Mouse (Mus musculus) ES-E14 (cell line): ENCODE measurements around the gene Gng13.
A peak's percentile ranks its signal among the peaks of the same experiment; 100 is the strongest.

Experiments
- CHD2 ChIP-seq: IDR thresholded peaks from 2 replicates; pipeline ENCODE4 v1.6.1; 2014; ENCODE audit warnings: mild to moderate bottlenecking, low read depth, low read length, inconsistent platforms
- HCFC1 ChIP-seq: IDR thresholded peaks from 2 replicates; pipeline ENCODE4 v1.6.1; 2012; ENCODE audit warnings: low read length, inconsistent platforms, borderline replicate concordance; ENCODE audit not compliant: insufficient read depth
- ZC3H11A ChIP-seq: IDR thresholded peaks from 2 replicates; pipeline ENCODE4 v1.6.1; 2012; ENCODE audit warnings: low read depth, mild to moderate bottlenecking, inconsistent platforms, low read length, borderline replicate concordance
- ZNF384 ChIP-seq: IDR thresholded peaks from 2 replicates; pipeline ENCODE4 v1.6.1; 2012; ENCODE audit warnings: low read depth, low read length, inconsistent platforms

DNA sequence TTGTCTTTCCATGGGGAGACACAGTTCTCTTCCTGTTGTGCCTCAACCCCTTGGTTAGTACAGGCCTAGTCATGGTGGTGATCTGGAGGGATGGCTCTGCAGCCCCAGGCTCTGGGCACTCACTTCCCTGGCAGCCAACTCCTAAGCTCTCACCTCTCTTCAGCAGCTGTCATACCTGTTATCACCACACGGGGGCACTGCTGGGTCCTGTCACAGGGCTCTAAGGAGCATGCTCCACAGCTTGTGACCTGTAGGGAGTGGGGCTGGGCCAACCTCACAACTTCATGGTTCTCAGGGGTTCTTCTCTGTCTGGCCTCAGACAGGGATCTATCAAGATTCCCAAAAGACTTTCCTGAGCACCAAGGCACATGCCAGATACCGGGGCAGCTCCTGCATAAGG, 15.1 kb downstream of the Gng13 start:
- no peak for TF ChIP-seq HCFC1
- TF ChIP-seq CHD2, result no peak
- no peak for TF ChIP-seq ZNF384
- TF ChIP-seq ZC3H11A, result 0 out of 2 replicates have a peak, but pooled peaks have one; percentile 7
